Mouse (Mus musculus): ENCODE results near the gene Rela. TPM values are rescaled to one million over a fixed set of nuclear protein-coding genes. Genes with fewer than 3 reads are reported as not detected.
"Not testable (repeated sequence)": the region's sequence is repeated elsewhere in the genome, so short reads cannot be mapped to it uniquely, and the experiment has no call there.

Gene Rela
- polyA plus RNA-seq, 1 experiment from 2014 or later = 57.7 TPM

DNA sequence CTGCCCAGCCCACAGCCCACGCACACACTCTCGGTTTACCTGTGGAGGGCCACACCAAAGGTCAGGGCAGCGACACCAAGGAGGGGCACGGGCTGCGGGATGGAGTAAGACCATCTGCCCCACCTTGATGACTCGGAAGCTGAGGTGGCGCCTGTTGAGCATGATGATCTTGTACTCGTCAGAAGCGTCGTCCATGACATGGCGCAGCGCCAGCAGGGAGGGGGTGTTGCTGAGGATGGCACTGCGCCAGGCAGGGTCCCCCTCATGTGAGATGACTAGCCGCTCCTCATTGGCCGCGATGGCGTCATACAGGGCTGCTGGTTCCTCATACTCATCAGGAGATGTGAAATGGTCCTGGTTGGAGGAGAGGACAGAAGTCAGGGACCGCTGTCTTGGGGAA lies 29.1 kb downstream of the Rela start:
- ATAC-seq (replicated peaks; ENCODE audit: low FRiP score) (no peak), DNase-seq (ENCODE audit: low spot score) (no peak)
- no peaks in the 10 kb centered on the region for H3K9me3 ChIP-seq (ENCODE audit: control insufficient read depth, low read length)
- no peak overlapping the region for H3K4me2 ChIP-seq
- peaks cover 24% of the 10 kb centered on the region for H3K36me3 ChIP-seq (ENCODE audit: control insufficient read depth, insufficient read depth, low read length)
- no peak overlapping the region; the same call in 1 of the 2 replicates for H3K4me3 ChIP-seq (ENCODE audit: low read depth, low read length)
- H3K4me1 ChIP-seq (replicated peaks; ENCODE audit: control insufficient read depth, insufficient read depth, low read length) = peaks cover 44% of the 10 kb centered on the region
- no peaks in the 10 kb centered on the region for H3K27me3 ChIP-seq (replicated peaks; ENCODE audit: control insufficient read depth, insufficient read depth, low read length)
- H3K9ac ChIP-seq (ENCODE audit: low read depth, low read length) = peak overlapping the region; percentile 32; the same call in 1 of the 2 replicates
- 92% methylated on average over 18 of the region's 18 CpGs for WGBS
- peak overlapping the region; percentile 91; the same call in 1 of the 2 replicates for H3K27ac ChIP-seq (ENCODE audit: low read depth, low read length)

DNA sequence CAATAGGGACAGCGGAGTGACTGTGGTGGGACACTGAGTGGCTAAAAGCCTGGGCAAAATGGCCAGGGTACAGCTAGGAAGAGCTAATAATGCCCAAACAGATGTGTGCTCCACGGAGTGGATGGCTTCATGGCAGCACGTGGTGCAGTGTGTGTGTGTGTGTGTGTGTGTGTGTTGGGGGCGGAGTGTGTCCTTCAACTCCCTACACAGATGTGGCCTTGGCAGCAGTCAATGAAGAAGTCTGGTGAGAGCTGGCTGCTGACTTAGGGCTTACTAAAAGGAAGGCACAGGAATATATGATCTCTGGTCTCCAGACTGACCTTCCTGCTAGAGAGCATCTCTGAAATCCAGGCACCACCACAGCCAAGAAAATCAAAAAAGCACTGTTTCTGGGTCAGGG lies 31.1 kb downstream of the Rela start:
- Histone ChIP-seq H3K27ac (ENCODE audit: low read depth, low read length) (no peak overlapping the region), H3K9me3 (ENCODE audit: control insufficient read depth, low read length) (no peaks in the 10 kb centered on the region), H3K27me3 (replicated peaks; ENCODE audit: control insufficient read depth, insufficient read depth, low read length) (no peaks in the 10 kb centered on the region), H3K36me3 (ENCODE audit: control insufficient read depth, insufficient read depth, low read length) (peaks cover 44% of the 10 kb centered on the region), H3K4me2 (no peak overlapping the region), H3K4me1 (replicated peaks; ENCODE audit: control insufficient read depth, insufficient read depth, low read length) (peaks cover 29% of the 10 kb centered on the region), H3K9ac (ENCODE audit: low read depth, low read length) (no peak overlapping the region), H3K4me3 (ENCODE audit: low read depth, low read length) (no peak overlapping the region)
- WGBS = 90% methylated on average over 4 of the region's 4 CpGs
- ATAC-seq (replicated peaks; ENCODE audit: low FRiP score) (no peak), DNase-seq (ENCODE audit: low spot score) (no peak)

DNA sequence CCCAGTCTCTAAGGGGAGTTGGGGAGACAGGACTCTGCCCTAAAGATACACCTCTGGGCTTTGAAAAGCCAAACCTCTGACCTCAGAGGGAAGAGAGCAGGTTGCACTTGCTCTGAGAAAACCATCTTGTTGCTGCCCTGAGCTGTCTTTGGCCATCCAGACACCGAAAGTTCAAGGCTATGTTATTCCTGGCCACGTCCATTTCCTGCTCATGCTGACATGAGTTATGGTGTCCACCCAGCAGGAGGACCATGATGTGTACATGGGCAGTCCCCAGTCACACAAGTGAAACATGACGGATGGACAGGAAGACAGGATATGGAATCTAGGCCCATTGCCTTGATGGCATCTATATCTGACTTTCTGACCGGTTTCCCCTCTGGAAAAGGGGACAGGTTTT lies 43.1 kb downstream of the Rela start:
- no peak overlapping the region for H3K9ac ChIP-seq (ENCODE audit: low read depth, low read length)
- H3K27me3 ChIP-seq (replicated peaks; ENCODE audit: control insufficient read depth, insufficient read depth, low read length) = no peaks in the 10 kb centered on the region
- ATAC-seq (replicated peaks; ENCODE audit: low FRiP score) = no peak
- H3K9me3 ChIP-seq (ENCODE audit: control insufficient read depth, low read length) = no peaks in the 10 kb centered on the region
- H3K4me3 ChIP-seq (ENCODE audit: low read depth, low read length) = no peak overlapping the region
- H3K4me2 ChIP-seq = no peak overlapping the region
- H3K27ac ChIP-seq (ENCODE audit: low read depth, low read length) = no peak overlapping the region
- DNase-seq (ENCODE audit: low spot score) = no peak
- no peaks in the 10 kb centered on the region for H3K4me1 ChIP-seq (replicated peaks; ENCODE audit: control insufficient read depth, insufficient read depth, low read length)
- H3K36me3 ChIP-seq (ENCODE audit: control insufficient read depth, insufficient read depth, low read length) = peaks cover 77% of the 10 kb centered on the region
- WGBS = 86% methylated on average over 4 of the region's 4 CpGs

DNA sequence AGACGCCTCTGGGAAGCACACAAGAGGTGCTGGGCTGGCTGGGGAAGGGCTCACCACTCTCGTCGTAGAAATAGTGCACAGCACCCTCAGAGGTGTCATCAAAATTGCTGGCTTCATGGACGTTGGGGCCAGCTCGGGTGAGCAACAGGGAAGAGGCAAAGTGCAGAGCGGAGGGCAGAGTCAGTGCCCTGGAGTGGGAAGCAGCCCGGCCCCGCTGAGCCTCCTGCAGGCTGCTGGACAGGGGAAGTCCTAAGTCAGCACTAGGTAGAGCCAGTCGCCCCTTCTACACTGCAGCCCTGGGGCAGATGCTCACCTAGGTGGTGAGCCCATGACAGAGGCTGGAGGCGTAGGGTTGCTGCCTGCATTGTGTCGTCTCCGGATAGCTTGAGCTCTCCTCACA lies 47.0 kb downstream of the Rela start:
- Histone ChIP-seq H3K27me3 (replicated peaks; ENCODE audit: control insufficient read depth, insufficient read depth, low read length) (no peaks in the 10 kb centered on the region), H3K36me3 (ENCODE audit: control insufficient read depth, insufficient read depth, low read length) (peaks cover 60% of the 10 kb centered on the region), H3K9ac (ENCODE audit: low read depth, low read length) (no peak overlapping the region), H3K4me1 (replicated peaks; ENCODE audit: control insufficient read depth, insufficient read depth, low read length) (peaks cover 16% of the 10 kb centered on the region), H3K4me3 (ENCODE audit: low read depth, low read length) (no peak overlapping the region), H3K27ac (ENCODE audit: low read depth, low read length) (no peak overlapping the region), H3K4me2 (no peak overlapping the region), H3K9me3 (ENCODE audit: control insufficient read depth, low read length) (no peaks in the 10 kb centered on the region)
- ATAC-seq (replicated peaks; ENCODE audit: low FRiP score) = no peak
- 89% methylated on average over 12 of the region's 12 CpGs for WGBS
- no peak for DNase-seq (ENCODE audit: low spot score)

DNA sequence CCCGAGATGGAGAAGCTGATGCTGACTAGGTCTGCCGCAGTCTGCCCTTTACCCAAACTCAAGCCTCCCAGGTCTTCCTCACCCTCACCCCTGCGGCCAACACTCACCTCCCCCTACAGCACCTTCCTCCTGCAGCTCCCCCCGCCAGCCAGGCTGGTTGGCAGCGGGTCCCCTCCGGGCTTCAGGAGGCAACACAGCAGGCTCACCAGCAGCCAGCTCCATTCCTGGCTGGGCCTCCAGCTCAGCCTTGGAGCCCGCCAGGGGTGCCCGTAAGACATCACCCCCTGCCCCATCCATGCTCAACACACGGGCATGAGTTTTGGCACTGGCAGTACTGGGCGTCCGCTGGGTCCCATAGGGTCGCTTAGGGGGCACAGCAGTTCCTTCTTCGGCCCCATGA lies 47.7 kb downstream of the Rela start:
- Histone ChIP-seq H3K4me1 (replicated peaks; ENCODE audit: control insufficient read depth, insufficient read depth, low read length) (peaks cover 16% of the 10 kb centered on the region), H3K4me3 (ENCODE audit: low read depth, low read length) (no peak overlapping the region; the same call in 1 of the 2 replicates), H3K9me3 (ENCODE audit: control insufficient read depth, low read length) (no peaks in the 10 kb centered on the region), H3K9ac (ENCODE audit: low read depth, low read length) (no peak overlapping the region), H3K4me2 (no peak overlapping the region), H3K27me3 (replicated peaks; ENCODE audit: control insufficient read depth, insufficient read depth, low read length) (no peaks in the 10 kb centered on the region), H3K36me3 (ENCODE audit: control insufficient read depth, insufficient read depth, low read length) (peaks cover 53% of the 10 kb centered on the region), H3K27ac (ENCODE audit: low read depth, low read length) (no peak overlapping the region)
- DNase-seq (ENCODE audit: low spot score) (no peak), ATAC-seq (replicated peaks; ENCODE audit: low FRiP score) (no peak)
- WGBS = 92% methylated on average over 13 of the region's 13 CpGs

DNA sequence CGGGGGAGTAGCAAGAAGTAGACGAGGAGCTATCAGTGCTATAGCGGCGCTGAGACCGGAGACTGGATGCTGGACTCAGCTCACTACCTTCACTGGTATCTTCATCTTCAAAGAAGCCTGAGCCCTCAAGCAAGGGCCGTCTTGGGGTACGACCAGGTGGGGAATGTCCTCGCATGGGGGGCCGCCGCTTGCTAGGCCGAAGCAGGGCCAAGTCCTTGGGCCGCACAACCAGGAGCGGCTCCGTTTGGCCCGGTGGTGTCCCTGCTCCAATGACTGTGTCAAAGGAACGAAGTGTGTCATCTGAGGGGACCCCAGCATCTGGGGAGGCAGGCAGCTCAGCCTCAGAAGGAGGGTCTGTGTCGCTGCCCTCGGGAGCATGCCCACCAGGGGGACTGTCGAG lies 48.1 kb downstream of the Rela start:
- Histone ChIP-seq H3K9ac (ENCODE audit: low read depth, low read length) (no peak overlapping the region; the same call in 1 of the 2 replicates), H3K9me3 (ENCODE audit: control insufficient read depth, low read length) (no peaks in the 10 kb centered on the region), H3K4me3 (ENCODE audit: low read depth, low read length) (no peak overlapping the region), H3K27me3 (replicated peaks; ENCODE audit: control insufficient read depth, insufficient read depth, low read length) (no peaks in the 10 kb centered on the region), H3K27ac (ENCODE audit: low read depth, low read length) (no peak overlapping the region), H3K4me2 (no peak overlapping the region), H3K36me3 (ENCODE audit: control insufficient read depth, insufficient read depth, low read length) (peaks cover 50% of the 10 kb centered on the region), H3K4me1 (replicated peaks; ENCODE audit: control insufficient read depth, insufficient read depth, low read length) (peaks cover 21% of the 10 kb centered on the region)
- DNase-seq (ENCODE audit: low spot score) = no peak
- no peak for ATAC-seq (replicated peaks; ENCODE audit: low FRiP score)
- 95% methylated on average over 19 of the region's 19 CpGs for WGBS

DNA sequence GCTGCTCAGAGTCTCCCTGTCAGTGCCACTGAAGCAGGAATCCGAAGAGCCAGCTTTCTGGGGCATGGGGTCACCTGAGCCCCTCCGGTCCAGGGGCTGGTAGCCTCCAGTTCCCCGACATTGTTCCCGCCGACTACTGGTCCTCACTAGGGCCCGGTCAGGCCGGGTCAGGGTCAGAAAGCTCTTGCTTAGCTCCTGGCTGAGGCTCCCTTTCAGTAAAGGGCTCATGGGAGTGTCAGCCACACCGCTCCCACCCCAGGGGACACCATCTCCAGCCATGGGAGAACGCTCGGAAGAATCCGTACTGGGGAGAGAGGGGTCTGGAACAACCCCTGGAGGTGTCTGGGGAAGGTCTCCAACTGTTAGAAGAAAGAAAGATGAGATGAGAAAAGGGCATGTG lies 48.6 kb downstream of the Rela start:
- WGBS = 94% methylated on average over 11 of the region's 11 CpGs
- DNase-seq (ENCODE audit: low spot score) (no peak), ATAC-seq (replicated peaks; ENCODE audit: low FRiP score) (no peak)
- Histone ChIP-seq H3K27ac (ENCODE audit: low read depth, low read length) (peak overlapping the region; percentile 87), H3K9ac (ENCODE audit: low read depth, low read length) (peak overlapping the region; percentile 50; the same call in 1 of the 2 replicates), H3K36me3 (ENCODE audit: control insufficient read depth, insufficient read depth, low read length) (peaks cover 48% of the 10 kb centered on the region), H3K9me3 (ENCODE audit: control insufficient read depth, low read length) (no peaks in the 10 kb centered on the region), H3K4me2 (peak overlapping the region; percentile 99), H3K4me1 (replicated peaks; ENCODE audit: control insufficient read depth, insufficient read depth, low read length) (peaks cover 25% of the 10 kb centered on the region), H3K27me3 (replicated peaks; ENCODE audit: control insufficient read depth, insufficient read depth, low read length) (no peaks in the 10 kb centered on the region), H3K4me3 (ENCODE audit: low read depth, low read length) (peak overlapping the region; percentile 30; the same call in 1 of the 2 replicates)

DNA sequence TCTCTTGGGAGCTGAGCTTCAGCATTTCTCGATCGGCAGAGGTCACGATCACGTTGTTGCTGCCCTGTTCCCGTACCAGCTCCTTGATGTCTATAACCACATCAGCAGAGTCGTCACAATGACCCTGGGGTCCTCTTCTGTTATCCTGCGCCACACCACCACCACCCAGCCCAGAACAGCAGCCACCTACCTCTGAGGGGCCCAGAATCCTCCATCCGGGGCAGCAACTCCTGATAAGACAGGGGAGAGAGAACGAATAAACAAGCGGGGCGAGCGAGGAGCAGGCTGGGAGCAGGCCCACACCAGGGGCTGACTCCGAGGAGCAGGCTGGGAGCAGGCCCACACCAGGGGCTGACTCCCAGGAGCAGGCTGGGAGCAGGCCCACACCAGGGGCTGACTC lies 49.2 kb downstream of the Rela start:
- Histone ChIP-seq H3K9me3 (ENCODE audit: control insufficient read depth, low read length) (no peaks in the 10 kb centered on the region), H3K27me3 (replicated peaks; ENCODE audit: control insufficient read depth, insufficient read depth, low read length) (no peaks in the 10 kb centered on the region), H3K9ac (ENCODE audit: low read depth, low read length) (peak overlapping the region; percentile 50), H3K4me3 (ENCODE audit: low read depth, low read length) (peak overlapping the region; percentile 30), H3K4me1 (replicated peaks; ENCODE audit: control insufficient read depth, insufficient read depth, low read length) (peaks cover 31% of the 10 kb centered on the region), H3K36me3 (ENCODE audit: control insufficient read depth, insufficient read depth, low read length) (peaks cover 43% of the 10 kb centered on the region), H3K4me2 (peak overlapping the region; percentile 99), H3K27ac (ENCODE audit: low read depth, low read length) (peak overlapping the region; percentile 87)
- WGBS = 60% methylated on average over 13 of the region's 13 CpGs
- no peak for DNase-seq (ENCODE audit: low spot score)
- peak; percentile 28 for ATAC-seq (replicated peaks; ENCODE audit: low FRiP score)

DNA sequence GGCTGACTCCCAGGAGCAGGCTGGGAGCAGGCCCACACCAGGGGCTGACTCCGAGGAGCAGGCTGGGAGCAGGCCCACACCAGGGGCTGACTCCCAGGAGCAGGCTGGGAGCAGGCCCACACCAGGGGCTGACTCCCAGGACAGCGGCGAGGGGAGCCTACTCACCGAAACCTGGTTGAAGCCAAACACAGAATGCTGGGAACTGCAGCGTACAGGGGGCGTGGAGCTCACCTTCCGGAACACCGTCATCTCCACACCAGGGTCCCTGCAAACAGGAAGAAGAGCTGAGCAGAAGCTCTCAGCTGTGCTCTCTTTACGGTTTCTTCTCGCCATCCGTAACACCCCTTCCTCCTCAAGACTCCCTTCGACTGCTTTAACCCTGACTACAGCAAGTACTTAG lies 49.7 kb downstream of the Rela start:
- H3K9me3 ChIP-seq (ENCODE audit: control insufficient read depth, low read length); H3K27me3 ChIP-seq (replicated peaks; ENCODE audit: control insufficient read depth, insufficient read depth, low read length); ATAC-seq (replicated peaks; ENCODE audit: low FRiP score); DNase-seq (ENCODE audit: low spot score): not testable (repeated sequence)
- 89% methylated on average over 12 of the region's 12 CpGs for WGBS
- H3K27ac ChIP-seq (ENCODE audit: low read depth, low read length) = peak overlapping the region; percentile 87
- H3K4me3 ChIP-seq (ENCODE audit: low read depth, low read length) = peak overlapping the region; percentile 96
- peak overlapping the region; percentile 99 for H3K4me2 ChIP-seq
- peaks cover 36% of the 10 kb centered on the region for H3K4me1 ChIP-seq (replicated peaks; ENCODE audit: control insufficient read depth, insufficient read depth, low read length)
- H3K36me3 ChIP-seq (ENCODE audit: control insufficient read depth, insufficient read depth, low read length) = peaks cover 42% of the 10 kb centered on the region
- H3K9ac ChIP-seq (ENCODE audit: low read depth, low read length) = peak overlapping the region; percentile 91
